Mouse (Mus musculus): ENCODE measurements at regions not wholly inside any gene's neighbourhood (a gene's known extent, or its start where the extent isn't known, plus 50 kb on each side); places are given as distances from the start of the nearest gene placed in this dataset.

GRCm38 (mm10) chr2:169142224-169142623 is 186.8 kb upstream of the Zfp64 start:
- no peak for DNase-seq (ENCODE audit: low read depth, low spot score)

GRCm38 (mm10) chr2:169133855-169134254 is 178.5 kb upstream of the Zfp64 start:
- no peak for DNase-seq (ENCODE audit: low read depth, low spot score)

GRCm38 (mm10) chr2:169125476-169125875 is 170.1 kb upstream of the Zfp64 start:
- DNase-seq (ENCODE audit: low read depth, low spot score) = no peak

GRCm38 (mm10) chr2:169122887-169123286 is 167.5 kb upstream of the Zfp64 start:
- DNase-seq (ENCODE audit: low read depth, low spot score) = no peak

GRCm38 (mm10) chr2:169116841-169117240 is 161.5 kb upstream of the Zfp64 start:
- no peak for DNase-seq (ENCODE audit: low read depth, low spot score)

- DNase-seq (ENCODE audit: low read depth, low spot score) = no peak
Measured at GRCm38 (mm10) chr2:169109044-169109443, 153.7 kb upstream of the Zfp64 start.

GRCm38 (mm10) chr2:169108037-169108436 is 152.7 kb upstream of the Zfp64 start:
- no peak for DNase-seq (ENCODE audit: low read depth, low spot score)

- DNase-seq (ENCODE audit: low read depth, low spot score) = no peak
Measured at GRCm38 (mm10) chr2:169101506-169102261, 146.3 kb upstream of the Zfp64 start.

- no peak for DNase-seq (ENCODE audit: low read depth, low spot score)
Measured at GRCm38 (mm10) chr2:169100516-169100915, 145.1 kb upstream of the Zfp64 start.

- no peak for DNase-seq (ENCODE audit: low read depth, low spot score)
Measured at GRCm38 (mm10) chr2:169099678-169100077, 144.3 kb upstream of the Zfp64 start.

GRCm38 (mm10) chr2:169098591-169098990 is 143.2 kb upstream of the Zfp64 start:
- no peak for DNase-seq (ENCODE audit: low read depth, low spot score)

GRCm38 (mm10) chr2:169094011-169094754 is 138.8 kb upstream of the Zfp64 start:
- DNase-seq (ENCODE audit: low read depth, low spot score) = no peak

- no peak for DNase-seq (ENCODE audit: low read depth, low spot score)
Measured at GRCm38 (mm10) chr2:169090256-169090655, 134.9 kb upstream of the Zfp64 start.

GRCm38 (mm10) chr2:169088870-169089484 is 133.6 kb upstream of the Zfp64 start:
- DNase-seq (ENCODE audit: low read depth, low spot score) = no peak

- no peak for DNase-seq (ENCODE audit: low read depth, low spot score)
Measured at GRCm38 (mm10) chr2:169088301-169088700, 132.9 kb upstream of the Zfp64 start.

- DNase-seq (ENCODE audit: low read depth, low spot score) = no peak
Measured at GRCm38 (mm10) chr2:169071267-169071666, 115.9 kb upstream of the Zfp64 start.

- DNase-seq (ENCODE audit: low read depth, low spot score) = no peak
Measured at GRCm38 (mm10) chr2:169065166-169065698, 109.8 kb upstream of the Zfp64 start.

GRCm38 (mm10) chr2:169061520-169061919 is 106.1 kb upstream of the Zfp64 start:
- peak; percentile 55 for DNase-seq (ENCODE audit: low read depth, low spot score)

- no peak for DNase-seq (ENCODE audit: low read depth, low spot score)
Measured at GRCm38 (mm10) chr2:169060495-169060894, 105.1 kb upstream of the Zfp64 start.

- no peak for DNase-seq (ENCODE audit: low read depth, low spot score)
Measured at GRCm38 (mm10) chr2:169057831-169058230, 102.4 kb upstream of the Zfp64 start.

- DNase-seq (ENCODE audit: low read depth, low spot score) = no peak
Measured at GRCm38 (mm10) chr2:169049947-169050346, 94.6 kb upstream of the Zfp64 start.

- DNase-seq (ENCODE audit: low read depth, low spot score) = no peak
Measured at GRCm38 (mm10) chr2:169041748-169042147, 86.4 kb upstream of the Zfp64 start.

Measured in retina, adult 2 months (tissue).